Mouse (Mus musculus): Measurements from ENCODE around the gene Med6.
A peak's percentile ranks its signal among the peaks of the same experiment; 100 is the strongest.
"Not testable (repeated sequence)": the region's sequence is repeated elsewhere in the genome, so short reads cannot be mapped to it uniquely, and the experiment has no call there.

The Med6 gene

DNA sequence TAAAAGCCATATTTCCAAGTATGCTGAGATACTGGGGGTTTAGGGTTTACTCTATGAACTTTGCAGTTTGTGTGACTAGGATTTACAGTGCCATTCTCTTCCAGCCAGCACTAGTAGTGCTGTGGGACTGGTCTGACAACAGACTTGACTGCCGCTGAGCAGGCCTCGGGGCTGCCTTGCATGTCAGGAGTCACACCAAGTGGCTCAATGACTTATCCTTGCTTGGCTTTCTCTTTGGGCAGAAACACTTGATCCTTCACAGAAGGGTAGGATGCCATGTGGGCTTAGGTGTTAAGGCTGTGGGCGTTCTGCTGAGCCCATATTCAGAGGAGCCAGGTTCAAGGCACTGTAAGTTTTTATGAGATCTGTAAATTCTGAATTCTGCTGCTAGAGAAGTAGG, 45.5 kb downstream of the Med6 start:
- DNase-seq (ENCODE audit: low read depth) = no peak

DNA sequence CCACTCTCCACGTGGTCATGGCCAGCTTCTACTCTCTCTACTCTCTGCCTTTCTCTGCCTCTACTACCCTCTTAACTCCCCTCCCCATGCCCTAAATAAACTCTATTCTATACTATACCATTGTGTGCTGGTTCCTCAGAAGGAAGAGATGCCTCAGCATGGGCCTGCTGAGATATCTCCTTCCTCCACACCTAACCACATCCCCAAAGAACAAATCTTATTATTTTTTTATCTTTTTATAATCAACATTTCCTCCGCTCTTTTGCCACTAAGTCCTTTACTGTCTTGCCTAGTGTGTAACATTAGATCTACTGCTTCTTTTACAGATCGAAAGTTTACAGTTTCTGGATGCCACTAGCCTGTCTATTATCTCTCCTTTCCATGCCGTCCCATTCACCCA, 47.6 kb downstream of the Med6 start:
- DNase-seq (ENCODE audit: low read depth) = no peak

DNA sequence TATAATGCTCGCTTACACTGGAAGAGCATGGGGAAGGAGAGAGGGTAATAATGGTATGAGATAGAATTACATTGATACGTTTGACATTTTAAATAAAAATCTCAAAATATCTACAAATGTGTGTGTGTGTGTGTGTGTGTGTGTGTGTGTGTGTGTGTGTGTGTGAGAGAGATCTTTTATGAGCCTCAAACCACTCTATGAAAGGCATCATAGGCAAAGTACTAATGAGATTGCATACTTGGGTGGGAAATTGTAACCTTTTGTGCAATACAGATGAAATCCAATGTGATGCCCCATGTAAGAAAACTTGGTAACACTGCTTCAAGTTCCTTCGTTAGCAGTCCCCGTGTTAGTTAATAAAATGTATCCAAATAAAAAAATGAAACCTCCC, 61.8 kb downstream of the Med6 start:
- no peak for DNase-seq (ENCODE audit: low read depth)

DNA sequence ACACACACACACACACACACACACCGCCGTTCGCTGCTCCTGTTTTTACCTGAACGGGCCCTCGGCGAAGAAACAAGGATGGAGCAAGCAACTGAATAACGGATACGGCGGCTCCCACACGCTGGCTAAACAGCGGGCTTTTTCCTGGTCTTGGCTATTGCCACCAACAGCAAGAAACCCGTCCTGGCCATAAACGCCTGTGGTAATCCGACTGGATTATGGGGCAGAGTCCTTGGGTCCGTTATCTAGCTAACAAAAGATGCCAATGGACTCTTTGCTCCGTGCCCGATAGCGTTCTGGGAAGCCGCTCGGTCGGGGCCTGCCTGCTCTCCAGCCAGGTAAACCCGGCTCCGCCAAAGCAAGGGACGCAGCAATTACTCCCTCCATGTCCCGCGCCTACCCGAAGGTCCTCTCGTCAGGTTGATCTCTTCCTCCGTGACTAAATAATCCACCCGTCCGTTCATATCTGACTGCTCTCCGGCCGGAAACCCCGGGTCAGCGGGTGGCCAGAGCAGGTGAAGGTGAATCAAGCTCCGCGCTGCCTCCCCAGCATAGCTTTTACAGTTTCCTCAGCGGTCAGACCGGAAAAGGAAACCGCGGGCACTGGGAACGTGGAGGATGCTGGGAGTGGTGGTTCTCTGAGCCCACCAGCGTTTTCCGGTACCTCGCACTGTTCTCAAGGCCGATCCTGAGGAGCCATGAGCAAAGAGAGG, 62.3 kb downstream of the Med6 start, which contains the start of the genes Gm20498 and Synj2bp:
Gm20498 (minus strand) TSS at position 590 of the 713 bp plus-strand sequence.
Synj2bp (minus strand) TSS at position 596 of the 713 bp plus-strand sequence.
- DNase-seq (ENCODE audit: low read depth) = peak; percentile 70

DNA sequence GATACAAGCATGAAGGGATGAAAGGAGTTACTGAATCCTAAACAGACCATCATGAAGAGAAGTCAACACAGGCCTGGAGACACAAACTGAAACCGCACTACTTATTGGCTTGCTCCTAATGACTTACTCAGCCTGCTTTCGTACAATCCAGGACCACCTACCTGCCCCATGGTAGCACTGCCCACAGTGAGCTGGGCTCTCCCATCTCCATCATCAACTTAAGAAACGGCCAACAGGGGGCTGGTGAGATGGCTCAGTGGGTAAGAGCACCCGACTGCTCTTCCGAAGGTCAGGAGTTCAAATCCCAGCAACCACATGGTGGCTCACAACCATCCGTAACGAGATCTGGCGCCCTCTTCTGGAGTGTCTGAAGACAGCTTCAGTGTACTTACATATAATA, 64.2 kb downstream of the Med6 start:
- DNase-seq (ENCODE audit: low read depth) = not testable (repeated sequence)

Data from fibroblast of lung, adult 2 months (primary cell).